ENCODE assay signal across 8 mouse cellular contexts in genomic region chr16:33714271-33714670, GRCm38 (mm10). TPM values are rescaled to one million over a fixed set of nuclear protein-coding genes. Genes with fewer than 3 reads are reported as not detected.
DNase-seq lines count a peak whose midpoint lies in the region; ATAC-seq and TF ChIP-seq lines count a peak whose summit lies in the region.

No protein-coding gene starts in this region.

- no peaks in the 10 kb centered on the region for H3K9me3 ChIP-seq in embryonic facial prominence, embryonic 10.5 days
- H3K9me3 ChIP-seq in heart, postnatal 0 days (replicated peaks; ENCODE audit: control insufficient read depth, low read length): no peaks in the 10 kb centered on the region

- H3K4me1 ChIP-seq in embryonic facial prominence, embryonic 10.5 days: peaks cover 21% of the 10 kb centered on the region
- H3K4me1 ChIP-seq in heart, postnatal 0 days (ENCODE audit: control insufficient read depth, insufficient read depth): peaks cover 35% of the 10 kb centered on the region

- peak; percentile 30 to 56 for DNase-seq in left cerebral cortex, postnatal 25 days (ENCODE audit: low spot score in 2 of 2)
- no peak for DNase-seq in left cerebral cortex, postnatal 36 days (ENCODE audit: low spot score in 2 of 2)
- peak; percentile 74 for DNase-seq in embryonic facial prominence, embryonic 10.5 days (ENCODE audit: low spot score)
- DNase-seq in heart, postnatal 0 days (ENCODE audit: low spot score): peak; percentile 70
- DNase-seq in kidney, postnatal 14 days: peak; percentile 83
- peak; percentile 40 to 88 for DNase-seq in spleen, postnatal 10 days (ENCODE audit: low spot score in 2 of 2)
- no peak for DNase-seq in layer of hippocampus, adult 9-11 months

- H3K9ac ChIP-seq in heart, postnatal 0 days (replicated peaks; ENCODE audit: low read depth, low read length): no peak overlapping the region

- no peak; the same call in 1 of the 2 replicates for TF ChIP-seq EP300 in heart, postnatal 0 days (IDR thresholded peaks at IDR 0.05; ENCODE audit: low read depth)

- WGBS in embryonic facial prominence, embryonic 10.5 days: 15% methylated on average over 13 of the region's 13 CpGs
- 14% methylated on average over 13 of the region's 13 CpGs for WGBS in heart, postnatal 0 days

- H3K27me3 ChIP-seq in embryonic facial prominence, embryonic 10.5 days (replicated peaks; ENCODE audit: low read depth, poor library complexity, severe bottlenecking): no peaks in the 10 kb centered on the region
- no peaks in the 10 kb centered on the region for H3K27me3 ChIP-seq in heart, postnatal 0 days (ENCODE audit: control insufficient read depth, insufficient read depth, low read length)

- peak; percentile 31; the same call in 1 of the 2 replicates for TF ChIP-seq CTCF in heart, postnatal 0 days (IDR thresholded peaks at IDR 0.05; ENCODE audit: low read depth)

- peak overlapping the region; percentile 24; the same call in 1 of the 2 replicates for H3K27ac ChIP-seq in embryonic facial prominence, embryonic 10.5 days (replicated peaks)
- peak overlapping the region; percentile 71 for H3K27ac ChIP-seq in heart, postnatal 0 days (ENCODE audit: low read depth)

- H3K36me3 ChIP-seq in embryonic facial prominence, embryonic 10.5 days (replicated peaks): peaks cover 55% of the 10 kb centered on the region
- H3K36me3 ChIP-seq in heart, postnatal 0 days (replicated peaks; ENCODE audit: control insufficient read depth, insufficient read depth, low read length): peaks cover 45% of the 10 kb centered on the region

- intact Hi-C loops in left cerebral cortex, postnatal 25 days (cut with DNase I): no loop called here
- intact Hi-C loops in left cerebral cortex, postnatal 36 days (cut with DNase I): no loop called here

- peak overlapping the region; percentile 38 for H3K4me3 ChIP-seq in embryonic facial prominence, embryonic 10.5 days
- peak overlapping the region; percentile 9; the same call in 1 of the 2 replicates for H3K4me3 ChIP-seq in heart, postnatal 0 days (ENCODE audit: low read depth, low read length)

- peak; percentile 72 for ATAC-seq in heart, postnatal 0 days (ENCODE audit: insufficient read depth, low read depth)
- peak; percentile 100 for ATAC-seq in megakaryocyte progenitor cell, adult 5-6 weeks (replicated peaks; ENCODE audit: poor library complexity)

- H3K4me2 ChIP-seq in heart, postnatal 0 days (ENCODE audit: low read depth, low read length): peak overlapping the region; percentile 15

RNA-seq across cellular contexts. Expression of gene Heg1, which starts 30.1 kb away (rescaled TPM):
- total RNA-seq in left cerebral cortex, postnatal 25 days (2021): 10 to 100 TPM; 29.9 to 35.4 TPM
- total RNA-seq in left cerebral cortex, postnatal 36 days (2021): 10 to 100 TPM; 28.8 to 36.7 TPM
- 11.8 and 15.0 TPM in 2 replicates for polyA plus RNA-seq in embryonic facial prominence, embryonic 10.5 days (2016; fragmentation: Nextera tagmentation; extraction: Ambion mirVana)
- total RNA-seq in heart, postnatal 0 days (2014; rRNA removed; ENCODE audit: low replicate concordance): 93.7 and 94.2 TPM in 2 replicates
- 24.5 and 28.7 TPM in 2 replicates for polyA plus RNA-seq in heart, postnatal 0 days (2015; fragmentation: Nextera tagmentation; extraction: Ambion mirVana)
- total RNA-seq in megakaryocyte progenitor cell, adult 5-6 weeks (2015): 23.8 and 43.2 TPM in 2 replicates
- 26.6 and 36.4 TPM in 2 replicates for total RNA-seq in megakaryocyte progenitor cell, adult 5-6 weeks (2017)

Comparison
In these comparisons a context has a peak if more than half of its experiments do, and no peak if none do; other contexts are left out.
1. DNase-seq: peak in left cerebral cortex, postnatal 25 days (2 of 2), embryonic facial prominence, embryonic 10.5 days (single experiment), heart, postnatal 0 days (single experiment), kidney, postnatal 14 days (single experiment) and spleen, postnatal 10 days (2 of 2); none in left cerebral cortex, postnatal 36 days (0 of 2) and layer of hippocampus, adult 9-11 months (single experiment).